8 mouse cellular contexts compared by ENCODE assay signal in genomic region chr2:156420694-156421380, GRCm38 (mm10). TPM values are rescaled to one million over a fixed set of nuclear protein-coding genes. Genes with fewer than 3 reads are reported as not detected.
DNase-seq lines count a peak whose midpoint lies in the region; ATAC-seq lines count a peak whose summit lies in the region.

Gene Epb41l1 (plus strand): TSS chr2:156420909.

- H3K4me2 ChIP-seq in heart, embryonic 13.5 days = peak within 1 kb of the TSS; percentile 99
- peak within 1 kb of the TSS; percentile 99 for H3K4me2 ChIP-seq in kidney, embryonic 16.5 days (replicated peaks; ENCODE audit: low read depth, low read length)
- peak within 1 kb of the TSS; percentile 67 for H3K4me2 ChIP-seq in liver, embryonic 16.5 days (ENCODE audit: low read depth, low read length)

- peak; percentile 26; the same call in 1 of the 2 replicates for ATAC-seq in heart, embryonic 13.5 days (ENCODE audit: extremely low read depth, insufficient number of reproducible peaks, low FRiP score, low TSS enrichment)
- ATAC-seq in kidney, embryonic 16.5 days (ENCODE audit: low FRiP score, low TSS enrichment) = peak; percentile 75
- ATAC-seq in liver, embryonic 16.5 days (ENCODE audit: low read depth) = peak; percentile 67; the same call in 1 of the 2 replicates

- H3K9ac ChIP-seq in heart, embryonic 13.5 days = peak within 1 kb of the TSS; percentile 81
- H3K9ac ChIP-seq in kidney, embryonic 16.5 days (replicated peaks; ENCODE audit: low read length) = peak within 1 kb of the TSS; percentile 71
- peak within 1 kb of the TSS; percentile 21; the same call in 1 of the 2 replicates for H3K9ac ChIP-seq in liver, embryonic 16.5 days (ENCODE audit: low read depth, low read length)

- H3K36me3 ChIP-seq in heart, embryonic 13.5 days = no peaks in the 10 kb centered on the region
- no peaks in the 10 kb centered on the region for H3K36me3 ChIP-seq in kidney, embryonic 16.5 days (ENCODE audit: insufficient read depth, low read length)
- H3K36me3 ChIP-seq in liver, embryonic 16.5 days (ENCODE audit: control insufficient read depth, insufficient read depth) = no peaks in the 10 kb centered on the region

- peak within 1 kb of the TSS; percentile 70 for H3K4me3 ChIP-seq in heart, embryonic 13.5 days
- H3K4me3 ChIP-seq in kidney, embryonic 16.5 days (ENCODE audit: low read length) = peak within 1 kb of the TSS; percentile 68
- H3K4me3 ChIP-seq in liver, embryonic 16.5 days (ENCODE audit: low read depth, low read length) = peak within 1 kb of the TSS; percentile 55

- peaks cover 24% of the 10 kb centered on the region for H3K4me1 ChIP-seq in heart, embryonic 13.5 days
- H3K4me1 ChIP-seq in kidney, embryonic 16.5 days (ENCODE audit: insufficient read depth, low read length) = peaks cover 16% of the 10 kb centered on the region
- H3K4me1 ChIP-seq in liver, embryonic 16.5 days (ENCODE audit: control insufficient read depth, low read depth, low read length) = peaks cover 3% of the 10 kb centered on the region; the same call in 1 of the 2 replicates

- under 1% methylated on average over 66 of the region's 76 CpGs for WGBS in heart, embryonic 13.5 days
- WGBS in kidney, embryonic 16.5 days = under 1% methylated on average over 62 of the region's 76 CpGs
- 1% methylated on average over 68 of the region's 76 CpGs for WGBS in liver, embryonic 16.5 days (ENCODE audit: insufficient replicate concordance)

- peak; percentile 37 to 42 for DNase-seq in B cell, adult 2 months
- DNase-seq in T-cell, adult 2 months (ENCODE audit: low spot score) = peak; percentile 49
- DNase-seq in embryo, embryonic 9.5 days (ENCODE audit: extremely low spot score) = peak; percentile 72
- peak; percentile 73 for DNase-seq in neural tube, embryonic 10.5 days (ENCODE audit: extremely low spot score, low spot score)
- peak; percentile 60 for DNase-seq in thymus, postnatal 4 days

- H3K9me3 ChIP-seq in heart, embryonic 13.5 days = no peaks in the 10 kb centered on the region
- H3K9me3 ChIP-seq in kidney, embryonic 16.5 days (ENCODE audit: low read length) = no peaks in the 10 kb centered on the region
- H3K9me3 ChIP-seq in liver, embryonic 16.5 days (replicated peaks; ENCODE audit: control insufficient read depth, low read length) = no peaks in the 10 kb centered on the region

- H3K27me3 ChIP-seq in heart, embryonic 13.5 days (replicated peaks) = peaks cover 80% of the 10 kb centered on the region
- peaks cover 58% of the 10 kb centered on the region for H3K27me3 ChIP-seq in kidney, embryonic 16.5 days (ENCODE audit: insufficient read depth, low read length)
- H3K27me3 ChIP-seq in liver, embryonic 16.5 days (ENCODE audit: control insufficient read depth, insufficient read depth, low read depth, low read length) = peaks cover 48% of the 10 kb centered on the region

- H3K27ac ChIP-seq in heart, embryonic 13.5 days (replicated peaks) = no peak within 1 kb of the TSS
- H3K27ac ChIP-seq in kidney, embryonic 16.5 days (ENCODE audit: low read length) = no peak within 1 kb of the TSS
- no peak within 1 kb of the TSS for H3K27ac ChIP-seq in liver, embryonic 16.5 days (ENCODE audit: low read length)

RNA-seq across cellular contexts. Expression of gene Epb41l1, which starts in this region (rescaled TPM):
- polyA plus RNA-seq in heart, embryonic 13.5 days (2015; fragmentation: Nextera tagmentation; extraction: Ambion mirVana) = 1.1 and 1.2 TPM in 2 replicates
- 2.1 and 2.5 TPM in 2 replicates for polyA plus RNA-seq in kidney, embryonic 16.5 days (2015; fragmentation: Nextera tagmentation; extraction: Ambion mirVana)
- polyA plus RNA-seq in liver, embryonic 16.5 days (2015; fragmentation: Nextera tagmentation; extraction: Ambion mirVana) = 0.49 and 0.67 TPM in 2 replicates

Comparison
In these comparisons a context has a peak if more than half of its experiments do, and no peak if none do; other contexts are left out.
1. Peak in ATAC-seq, H3K4me3 ChIP-seq, H3K9ac ChIP-seq and H3K4me2 ChIP-seq in liver, embryonic 16.5 days; RNA of the gene not detected or under 1 TPM.
2. H3K9ac ChIP-seq: peak in every context shown above with its lines; median percentile 81 in heart, embryonic 13.5 days; 71 in kidney, embryonic 16.5 days; 21 in liver, embryonic 16.5 days.